Mouse (Mus musculus) liver, embryonic 13.5 days (tissue): ENCODE data around the gene Ptpro. TPM values are rescaled to one million over a fixed set of nuclear protein-coding genes. Genes with fewer than 3 reads are reported as not detected.

Experiments used
- ATAC-seq: fragments of 200-750 bp; cut with Nextera tagmentation; 2 replicates; pipeline ENCODE4 v1.8.0; 2017; ENCODE audit warnings: low read depth, mild to moderate bottlenecking, moderate number of reproducible peaks, moderate library complexity
- DNase-seq: peaks from one replicate; pipeline ENCODE4 v3.0.0; 2022
- H3K27ac ChIP-seq: fragments of 300-500 bp; sonication (generic); 2 replicates; pipeline ENCODE4 v1.5.1; 2015; ENCODE audit warnings: moderate library complexity, mild to moderate bottlenecking, inconsistent platforms
- H3K27me3 ChIP-seq: fragments of 300-500 bp; sonication (generic); 2 replicates; pipeline ENCODE4 v1.6.1; 2015; ENCODE audit warnings: mild to moderate bottlenecking, inconsistent platforms
- H3K36me3 ChIP-seq: fragments of 300-500 bp; sonication (generic); 2 replicates; pipeline ENCODE4 v1.6.1; 2015; ENCODE audit warnings: mild to moderate bottlenecking, inconsistent platforms
- H3K4me1 ChIP-seq: fragments of 300-500 bp; sonication (generic); replicated peaks from 2 replicates; pipeline ENCODE4 v1.6.1; 2015; ENCODE audit warnings: inconsistent platforms
- H3K4me2 ChIP-seq: fragments of 300-500 bp; sonication (generic); 2 replicates; pipeline ENCODE4 v1.6.1; 2015; ENCODE audit warnings: inconsistent platforms, mild to moderate bottlenecking, moderate library complexity
- H3K4me3 ChIP-seq: fragments of 300-500 bp; sonication (generic); replicated peaks from 2 replicates; pipeline ENCODE4 v1.5.1; 2015; ENCODE audit warnings: mild to moderate bottlenecking, inconsistent platforms
- H3K9ac ChIP-seq: fragments of 300-500 bp; sonication (generic); 2 replicates; pipeline ENCODE4 v1.6.1; 2015; ENCODE audit warnings: mild to moderate bottlenecking, inconsistent platforms
- H3K9me3 ChIP-seq: fragments of 300-500 bp; sonication (generic); replicated peaks from 2 replicates; pipeline ENCODE4 v1.6.1; 2016; ENCODE audit warnings: inconsistent platforms
- WGBS: fragments of 180-500 bp; shearing (Covaris S2); methylation state at CpG from one replicate; pipeline ENCODE4 v1.1.7; 2015; ENCODE audit not compliant: insufficient replicate concordance; 5-methylcytosine and 5-hydroxymethylcytosine counted together
- polyA plus RNA-seq: library from polyadenylated mRNA; unstranded; fragments of >200 nt; fragmentation: Nextera tagmentation; extraction: Ambion mirVana; gene quantifications from 2 replicates; pipeline ENCODE4 v1.2.1, GENCODE M21; 2015

Ptpro gene
- polyA plus RNA-seq, result 0.32 and 0.44 TPM in 2 replicates

DNA sequence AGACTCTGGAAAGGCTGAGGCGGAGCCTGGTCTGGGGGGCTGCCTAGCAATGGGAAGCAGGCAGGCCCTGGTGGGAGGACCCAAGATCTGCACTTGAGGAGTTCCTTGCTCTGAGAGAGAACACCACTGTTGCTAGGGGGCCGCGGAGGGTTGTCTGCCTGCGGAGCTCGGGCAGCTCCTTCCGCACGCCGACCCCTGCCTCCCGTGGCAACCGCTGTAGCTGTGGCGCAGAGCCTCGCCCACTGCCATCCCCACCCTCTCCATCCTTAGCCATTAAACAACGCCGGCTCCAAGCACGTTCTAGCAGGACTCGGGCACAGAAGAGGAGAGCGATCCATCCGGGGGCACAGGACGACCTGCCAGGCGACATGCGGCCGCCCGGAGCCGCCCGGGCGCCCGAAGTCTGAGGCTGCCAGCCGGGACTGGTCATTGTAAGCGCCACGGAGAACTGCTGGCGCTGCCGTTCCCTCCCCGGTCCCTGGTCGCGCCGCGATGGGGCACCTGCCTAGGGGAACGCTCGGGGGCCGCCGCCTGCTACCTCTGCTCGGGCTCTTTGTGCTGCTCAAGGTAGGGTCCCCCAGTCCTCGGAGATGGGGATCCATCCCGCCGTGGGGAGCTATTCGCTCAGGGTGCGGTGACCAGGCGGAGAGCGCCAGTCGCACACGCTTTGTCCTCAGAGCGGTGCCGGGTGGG is at the start of gene Ptpro:
TSS of gene Ptpro (plus strand) at position 126 of the 693 bp plus-strand sequence.
- Histone ChIP-seq H3K4me2 (peak within 1 kb of the TSS; percentile 34), H3K36me3 (no peaks in the 10 kb centered on the region), H3K4me3 (0 out of 2 replicates have a peak within 1 kb of the TSS, but pooled peaks have one; percentile 3), H3K4me1 (no peaks in the 10 kb centered on the region), H3K9me3 (no peaks in the 10 kb centered on the region), H3K27me3 (peaks cover 27% of the 10 kb centered on the region), H3K9ac (no peak within 1 kb of the TSS), H3K27ac (no peak within 1 kb of the TSS)
- 2% methylated on average over 43 of the region's 53 CpGs for WGBS
- no peak for ATAC-seq
- DNase-seq, result no peak

DNA sequence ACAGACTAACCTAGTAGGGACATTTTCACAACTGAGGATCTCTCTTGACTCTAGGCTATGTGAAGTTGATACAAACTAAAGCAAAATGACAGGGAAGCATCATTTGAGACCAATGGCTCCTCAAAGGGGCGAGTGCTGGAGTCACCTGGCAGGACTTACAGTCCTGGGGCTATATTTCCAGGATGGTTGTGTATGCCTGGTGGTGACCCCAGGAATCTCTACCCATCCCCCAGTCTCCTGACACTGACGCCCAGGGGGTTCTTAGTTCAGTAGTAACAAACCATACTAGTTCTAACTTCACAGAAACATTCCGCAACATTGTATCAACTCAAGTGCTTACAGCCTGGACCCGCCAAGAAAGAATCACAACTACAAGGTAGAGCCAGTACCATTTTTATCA is 49.5 kb upstream of the Ptpro start:
- no peaks in the 10 kb centered on the region for H3K9me3 ChIP-seq
- no peaks in the 10 kb centered on the region for H3K27me3 ChIP-seq
- ATAC-seq, result no peak
- no peak overlapping the region for H3K9ac ChIP-seq
- DNase-seq, result no peak
- H3K4me3 ChIP-seq, result no peak overlapping the region
- H3K36me3 ChIP-seq, result no peaks in the 10 kb centered on the region
- 73% methylated on average over 4 of the region's 4 CpGs for WGBS
- H3K27ac ChIP-seq, result no peak overlapping the region
- H3K4me2 ChIP-seq, result no peak overlapping the region
- H3K4me1 ChIP-seq, result no peaks in the 10 kb centered on the region

DNA sequence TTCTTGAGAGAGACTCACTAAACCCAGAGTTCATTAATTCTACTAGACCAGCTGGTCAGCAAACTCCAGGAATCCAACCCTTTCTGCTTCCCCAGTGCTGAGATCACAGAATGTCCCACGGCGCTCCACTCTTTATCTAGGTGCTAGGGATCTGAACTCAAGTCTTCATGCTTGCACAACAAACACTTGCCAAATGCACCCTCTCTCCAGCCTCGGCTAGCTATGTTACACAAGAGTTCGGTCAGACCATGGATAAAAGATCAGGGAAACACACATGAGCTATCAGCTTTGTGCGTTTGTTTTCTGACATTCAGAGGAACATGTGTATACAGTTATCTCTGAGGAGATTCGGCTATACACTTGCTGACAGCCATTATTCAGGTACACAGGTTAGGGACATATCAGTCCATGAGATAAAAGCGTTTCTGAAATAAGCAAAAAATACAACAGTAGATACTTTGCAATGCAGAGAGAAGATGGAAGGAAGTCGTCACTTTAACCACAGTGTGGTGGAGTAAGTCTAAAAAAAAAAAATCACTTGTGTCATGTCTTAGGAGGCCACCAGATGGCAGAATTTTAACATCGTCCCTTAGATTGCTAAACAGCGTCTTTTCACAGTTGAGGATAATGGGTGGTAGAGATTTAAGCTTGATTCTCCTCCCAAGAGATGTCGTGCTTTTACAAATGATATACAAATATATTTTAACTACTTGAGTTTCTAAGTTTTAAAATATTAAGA is 46.3 kb upstream of the Ptpro start:
- WGBS, result 42% methylated on average over 11 of the region's 11 CpGs
- DNase-seq (no peak), ATAC-seq (no peak)
- H3K4me1 ChIP-seq, result no peaks in the 10 kb centered on the region
- no peak overlapping the region for H3K9ac ChIP-seq
- no peaks in the 10 kb centered on the region for H3K27me3 ChIP-seq
- no peak overlapping the region for H3K27ac ChIP-seq
- no peaks in the 10 kb centered on the region for H3K9me3 ChIP-seq
- H3K4me2 ChIP-seq, result no peak overlapping the region
- H3K4me3 ChIP-seq, result no peak overlapping the region
- H3K36me3 ChIP-seq, result no peaks in the 10 kb centered on the region

DNA sequence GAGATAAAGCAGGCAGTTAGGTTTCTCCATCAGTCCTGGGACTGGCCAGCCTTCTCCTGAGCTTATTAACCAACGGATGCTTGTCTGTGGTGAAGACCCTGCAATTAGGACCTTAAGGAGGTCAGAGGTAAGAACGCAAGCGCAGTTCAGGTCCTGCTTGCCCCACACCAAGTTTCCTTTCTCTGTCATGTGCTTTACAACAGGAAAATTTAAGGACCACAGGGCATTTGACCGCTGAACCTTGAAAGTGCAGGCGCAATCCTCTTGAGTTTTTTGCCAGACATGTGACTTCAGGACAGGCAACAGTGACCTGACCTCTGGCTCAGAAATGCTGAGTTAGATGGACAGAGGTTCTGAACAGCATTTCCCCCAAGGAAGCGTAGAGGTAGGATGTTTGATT is 45.0 kb upstream of the Ptpro start:
- Histone ChIP-seq H3K4me1 (no peaks in the 10 kb centered on the region), H3K4me2 (no peak overlapping the region), H3K27ac (no peak overlapping the region), H3K27me3 (no peaks in the 10 kb centered on the region), H3K9me3 (no peaks in the 10 kb centered on the region), H3K9ac (no peak overlapping the region), H3K36me3 (no peaks in the 10 kb centered on the region), H3K4me3 (no peak overlapping the region)
- ATAC-seq, result no peak
- DNase-seq, result no peak
- 81% methylated on average over 6 of the region's 6 CpGs for WGBS

DNA sequence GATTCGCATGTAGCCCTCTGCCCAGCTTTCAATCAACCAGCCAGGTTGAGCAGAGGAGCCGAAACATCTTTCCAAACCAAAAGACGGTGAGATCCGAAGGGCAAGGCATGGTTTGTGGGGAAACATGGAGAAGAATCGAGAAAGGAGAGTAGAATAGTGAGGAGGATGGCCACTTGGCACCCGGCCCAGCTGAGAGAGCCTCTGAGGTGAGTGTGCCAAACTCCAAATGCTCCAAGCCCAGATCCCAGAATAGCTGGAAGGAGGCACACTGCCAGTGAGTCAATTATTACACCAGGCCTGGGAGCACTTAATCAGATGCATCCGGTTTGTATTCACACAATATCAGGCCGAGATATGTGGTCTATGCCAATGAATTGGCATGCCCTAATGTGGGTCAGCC is 42.1 kb upstream of the Ptpro start:
- 68% methylated on average over 8 of the region's 8 CpGs for whole genome bisulfite sequencing

DNA sequence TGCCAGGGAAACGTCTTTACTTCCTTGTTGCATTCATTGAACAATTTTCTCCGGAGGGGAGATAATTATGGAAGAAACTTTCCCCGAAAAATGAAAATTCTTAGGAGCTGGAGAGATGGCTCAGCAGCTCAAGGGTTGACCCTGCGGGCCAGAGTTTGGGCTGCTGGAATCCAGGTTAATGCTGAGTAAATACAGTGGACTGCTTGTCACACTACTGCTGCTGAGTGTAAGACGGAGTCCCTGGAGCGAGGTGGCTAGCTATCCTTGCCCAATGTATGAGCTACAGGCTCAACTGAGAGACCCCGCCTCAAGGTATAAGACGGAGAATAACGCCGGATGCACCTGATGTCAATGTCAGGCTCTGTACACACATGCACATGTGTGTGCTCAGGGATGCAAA is 41.1 kb upstream of the Ptpro start:
- H3K27me3 ChIP-seq, result no peaks in the 10 kb centered on the region
- ATAC-seq, result no peak
- H3K27ac ChIP-seq, result no peak overlapping the region
- no peak overlapping the region for H3K4me2 ChIP-seq
- no peak overlapping the region for H3K9ac ChIP-seq
- no peak for DNase-seq
- H3K4me1 ChIP-seq, result no peaks in the 10 kb centered on the region
- H3K4me3 ChIP-seq, result no peak overlapping the region
- 71% methylated on average over 10 of the region's 10 CpGs for WGBS
- H3K36me3 ChIP-seq, result no peaks in the 10 kb centered on the region
- H3K9me3 ChIP-seq, result no peaks in the 10 kb centered on the region

More for the DNA sequence above, 42.1 kb upstream of the Ptpro start:
- no peaks in the 10 kb centered on the region for H3K27me3 ChIP-seq
- no peak overlapping the region for H3K4me3 ChIP-seq
- no peak overlapping the region for H3K9ac ChIP-seq
- DNase-seq (no peak), ATAC-seq (no peak)
- no peak overlapping the region for H3K27ac ChIP-seq
- H3K4me1 ChIP-seq, result no peaks in the 10 kb centered on the region
- no peaks in the 10 kb centered on the region for H3K9me3 ChIP-seq
- no peaks in the 10 kb centered on the region for H3K36me3 ChIP-seq
- H3K4me2 ChIP-seq, result no peak overlapping the region

DNA sequence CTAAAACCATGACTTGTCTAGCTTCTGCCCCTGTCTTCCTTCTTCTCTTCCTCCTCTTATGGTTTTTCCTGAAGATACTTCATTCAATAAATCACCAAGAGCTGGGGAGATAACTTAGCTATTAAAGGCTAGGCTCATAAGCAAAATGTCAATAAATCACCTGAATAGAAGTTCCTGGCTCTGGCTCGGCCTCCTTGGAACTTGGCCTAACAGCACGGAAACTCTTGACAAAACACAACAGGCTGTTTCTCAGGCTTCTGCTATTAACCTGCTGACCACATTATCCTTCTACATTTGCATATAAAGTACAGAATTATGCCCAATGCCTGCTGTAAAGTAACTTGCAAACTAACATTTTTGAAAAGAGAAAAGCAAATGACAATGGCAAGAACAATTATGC is 40.7 kb upstream of the Ptpro start:
- no peaks in the 10 kb centered on the region for H3K36me3 ChIP-seq
- DNase-seq (no peak), ATAC-seq (no peak)
- H3K9me3 ChIP-seq, result no peaks in the 10 kb centered on the region
- no peak overlapping the region for H3K4me2 ChIP-seq
- H3K4me3 ChIP-seq, result no peak overlapping the region
- H3K9ac ChIP-seq, result no peak overlapping the region
- no peaks in the 10 kb centered on the region for H3K27me3 ChIP-seq
- no peaks in the 10 kb centered on the region for H3K4me1 ChIP-seq
- WGBS, result 73% methylated on average over 2 of the region's 2 CpGs
- no peak overlapping the region for H3K27ac ChIP-seq

DNA sequence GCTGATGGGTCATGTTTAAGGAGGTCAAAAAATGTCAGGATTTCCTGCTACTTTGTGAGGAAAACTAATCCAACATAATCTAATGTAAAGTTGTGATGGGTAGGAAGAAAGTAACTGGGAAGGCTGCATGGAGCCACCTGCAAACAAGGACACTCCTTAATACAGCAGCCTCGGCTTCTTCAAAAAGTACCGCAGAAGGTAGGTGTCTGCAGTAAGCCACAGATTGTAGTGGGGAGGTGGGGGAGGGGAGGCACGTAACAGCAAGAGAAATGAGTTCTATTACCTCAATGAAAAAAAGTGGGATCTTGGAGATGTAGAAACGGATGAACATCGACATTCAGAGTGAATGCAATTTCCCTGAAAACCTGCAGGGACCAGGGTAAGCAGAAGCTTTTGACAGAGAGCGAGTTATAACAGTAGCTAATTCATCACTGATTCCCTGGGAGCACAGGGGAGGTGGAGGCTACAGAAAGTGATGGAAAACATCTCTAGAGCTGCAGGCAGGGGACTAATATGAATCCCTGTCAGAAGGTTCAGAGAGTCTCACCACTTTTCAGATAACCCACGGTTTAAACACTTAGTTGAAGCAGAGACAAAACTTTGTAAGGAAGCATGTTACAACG is 34.2 kb upstream of the Ptpro start:
- H3K4me3 ChIP-seq, result no peak overlapping the region
- no peaks in the 10 kb centered on the region for H3K4me1 ChIP-seq
- H3K9ac ChIP-seq, result no peak overlapping the region
- H3K27ac ChIP-seq, result no peak overlapping the region
- H3K4me2 ChIP-seq, result no peak overlapping the region
- DNase-seq, result no peak
- H3K27me3 ChIP-seq, result no peaks in the 10 kb centered on the region
- H3K36me3 ChIP-seq, result no peaks in the 10 kb centered on the region
- no peak for ATAC-seq
- WGBS, result 49% methylated on average over 8 of the region's 8 CpGs
- no peaks in the 10 kb centered on the region for H3K9me3 ChIP-seq

DNA sequence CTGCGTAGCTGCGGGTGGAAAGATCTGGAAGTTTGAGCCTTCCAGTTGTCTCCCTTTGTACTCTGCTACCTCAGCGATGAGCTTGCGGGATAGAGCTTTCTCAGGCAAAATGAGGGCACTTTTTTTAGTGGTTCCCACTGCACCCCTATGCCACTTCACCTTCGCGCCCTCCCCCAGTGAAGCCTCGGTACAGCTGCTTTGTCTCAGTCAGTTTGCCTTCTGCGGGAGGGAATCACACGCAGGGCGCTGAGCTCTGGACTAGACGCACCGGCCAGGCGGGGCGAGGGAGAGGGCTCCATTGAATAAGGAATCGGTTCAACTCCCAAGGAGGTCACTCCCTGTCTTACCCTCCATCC is 746 bp downstream of the Ptpro start:
- Histone ChIP-seq H3K4me1 (no peaks in the 10 kb centered on the region), H3K4me3 (0 out of 2 replicates have a peak overlapping the region, but pooled peaks have one; percentile 3), H3K27me3 (peaks cover 27% of the 10 kb centered on the region), H3K36me3 (no peaks in the 10 kb centered on the region), H3K9ac (no peak overlapping the region), H3K9me3 (no peaks in the 10 kb centered on the region), H3K27ac (no peak overlapping the region), H3K4me2 (peak overlapping the region; percentile 34)
- WGBS, result 4% methylated on average over 15 of the region's 15 CpGs
- no peak for DNase-seq
- ATAC-seq, result no peak

DNA sequence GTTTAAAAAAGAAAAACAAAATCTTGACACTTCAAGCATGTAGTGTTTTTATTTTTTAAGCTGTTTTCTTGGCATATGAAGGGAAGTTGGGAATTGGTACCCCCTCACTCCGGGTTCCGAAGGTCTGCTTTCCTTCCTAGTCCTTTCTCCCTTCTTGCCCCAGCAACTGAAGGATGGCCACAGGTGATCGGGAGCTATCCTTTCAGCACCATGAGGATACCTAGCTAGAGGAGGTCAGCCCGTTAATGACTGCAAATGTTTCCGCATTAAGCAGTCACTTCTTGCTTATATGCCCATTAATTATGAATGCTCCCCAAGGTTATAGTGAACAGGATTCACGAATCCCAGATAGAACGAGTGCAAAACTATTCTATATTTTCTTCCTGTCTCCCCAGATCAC is 1.3 kb downstream of the Ptpro start:
- H3K36me3 ChIP-seq, result no peaks in the 10 kb centered on the region
- no peak for ATAC-seq

DNA sequence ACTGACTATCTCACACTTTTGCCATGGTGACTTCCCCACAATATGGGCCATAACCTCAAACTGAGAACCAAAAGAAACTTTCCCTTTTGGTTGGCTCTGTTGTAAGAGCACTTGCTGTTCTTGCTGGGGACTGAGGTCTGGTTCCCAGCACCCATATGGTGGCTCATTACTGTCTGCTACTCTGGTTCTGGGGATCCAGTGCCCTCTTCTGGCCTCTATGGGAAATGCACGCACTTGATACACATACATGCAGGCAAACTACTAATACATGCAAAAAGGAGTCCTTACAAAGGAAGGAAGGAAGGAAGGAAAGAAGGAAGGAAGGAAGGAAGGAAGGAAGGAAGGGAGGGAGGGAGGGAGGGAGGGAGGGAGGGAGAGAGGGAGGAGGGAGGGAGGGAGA is 8.9 kb downstream of the Ptpro start:
- ATAC-seq (no peak), DNase-seq (no peak)
- Histone ChIP-seq H3K4me2 (no peak overlapping the region), H3K9ac (no peak overlapping the region), H3K9me3 (no peaks in the 10 kb centered on the region), H3K4me3 (no peak overlapping the region), H3K27me3 (no peaks in the 10 kb centered on the region), H3K36me3 (no peaks in the 10 kb centered on the region), H3K4me1 (no peaks in the 10 kb centered on the region), H3K27ac (no peak overlapping the region)
- WGBS, result 82% methylated on average over 1 of the region's 1 CpGs

More for the DNA sequence above, 1.3 kb downstream of the Ptpro start:
- Histone ChIP-seq H3K4me1 (no peaks in the 10 kb centered on the region), H3K27ac (no peak overlapping the region), H3K4me2 (no peak overlapping the region), H3K27me3 (peaks cover 27% of the 10 kb centered on the region), H3K9me3 (no peaks in the 10 kb centered on the region), H3K9ac (no peak overlapping the region), H3K4me3 (no peak overlapping the region)
- no peak for DNase-seq
- 11% methylated on average over 7 of the region's 7 CpGs for WGBS
